Mouse (Mus musculus) neural tube, embryonic 15.5 days (tissue): ENCODE measurements around the gene Hs3st1. TPM values are rescaled to one million over a fixed set of nuclear protein-coding genes. Genes with fewer than 3 reads are reported as not detected.
A peak's percentile ranks its signal among the peaks of the same experiment; 100 is the strongest.

Source experiments
- ATAC-seq: fragments of 200-750 bp; cut with Nextera tagmentation; 2 replicates; pipeline ENCODE4 v1.8.0; 2017; ENCODE audit warnings: mild to moderate bottlenecking, moderate TSS enrichment, moderate library complexity; ENCODE audit not compliant: low FRiP score
- H3K27ac ChIP-seq: fragments of 300-500 bp; sonication (generic); replicated peaks from 2 replicates; pipeline ENCODE4 v1.5.1; 2015; ENCODE audit warnings: mild to moderate bottlenecking, inconsistent platforms
- H3K27me3 ChIP-seq: fragments of 300-500 bp; sonication (generic); replicated peaks from 2 replicates; pipeline ENCODE4 v1.6.1; 2015; ENCODE audit warnings: inconsistent platforms
- H3K36me3 ChIP-seq: fragments of 300-500 bp; sonication (generic); 2 replicates; pipeline ENCODE4 v1.6.1; 2015; ENCODE audit warnings: inconsistent platforms
- H3K4me1 ChIP-seq: fragments of 300-500 bp; sonication (generic); 2 replicates; pipeline ENCODE4 v1.6.1; 2015; ENCODE audit warnings: inconsistent platforms
- H3K4me2 ChIP-seq: fragments of 300-500 bp; sonication (generic); 2 replicates; pipeline ENCODE4 v1.6.1; 2015; ENCODE audit warnings: inconsistent platforms, mild to moderate bottlenecking, moderate library complexity
- H3K4me3 ChIP-seq: fragments of 300-500 bp; sonication (generic); replicated peaks from 2 replicates; pipeline ENCODE4 v1.5.1; 2015; ENCODE audit warnings: mild to moderate bottlenecking, inconsistent platforms
- H3K9ac ChIP-seq: fragments of 300-500 bp; sonication (generic); replicated peaks from 2 replicates; pipeline ENCODE4 v1.6.1; 2015; ENCODE audit warnings: mild to moderate bottlenecking, inconsistent platforms
- H3K9me3 ChIP-seq: fragments of 300-500 bp; sonication (generic); replicated peaks from 2 replicates; pipeline ENCODE4 v1.6.1; 2016; ENCODE audit warnings: inconsistent platforms
- WGBS: fragments of 180-500 bp; shearing (Covaris S2); methylation state at CpG from one replicate; pipeline ENCODE4 v1.1.7; 2015; ENCODE audit warnings: mixed read lengths; 5-methylcytosine and 5-hydroxymethylcytosine counted together
- polyA plus RNA-seq: library from polyadenylated mRNA; unstranded; fragments of >200 nt; fragmentation: Nextera tagmentation; extraction: Ambion mirVana; gene quantifications from 2 replicates; pipeline ENCODE4 v1.2.1, GENCODE M21; 2015

Hs3st1 gene
- polyA plus RNA-seq, 1 experiment from 2014 or later: 43.0 TPM

DNA sequence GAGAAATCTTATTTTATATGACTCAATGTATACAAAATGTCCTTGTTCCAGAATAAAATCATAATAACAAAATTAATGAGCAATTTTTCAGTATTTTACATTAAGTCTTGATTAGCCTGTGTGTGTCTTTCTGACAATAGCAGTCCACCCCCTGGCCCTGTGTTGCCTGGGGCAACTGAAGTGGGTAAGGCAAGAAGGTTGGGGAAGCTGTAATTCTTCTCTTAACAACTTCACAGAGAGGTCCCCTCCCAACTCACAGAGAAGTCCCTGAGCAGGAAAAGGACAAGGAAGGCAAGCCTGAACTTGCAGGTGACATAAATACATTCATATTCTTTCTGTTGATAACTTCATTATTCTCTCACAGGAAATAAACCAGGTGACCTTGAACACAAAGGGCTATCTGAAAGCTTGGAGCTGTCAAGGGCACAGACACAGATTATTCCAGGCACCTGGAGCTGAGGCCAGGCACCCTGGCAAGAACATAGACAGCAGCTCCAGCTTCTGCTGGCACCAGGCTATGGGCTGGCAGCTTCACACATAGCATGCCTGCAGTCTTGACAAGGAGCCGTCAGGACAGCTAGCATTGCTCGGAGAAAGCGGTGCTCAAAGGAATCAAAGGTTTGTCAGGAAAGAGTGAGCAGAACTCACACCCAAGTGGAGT, 134.9 kb downstream of the Hs3st1 start:
- WGBS: 66% methylated on average over 3 of the region's 3 CpGs
- Histone ChIP-seq H3K4me2 (no peak overlapping the region), H3K4me3 (no peak overlapping the region), H3K36me3 (no peaks in the 10 kb centered on the region), H3K9me3 (no peaks in the 10 kb centered on the region), H3K27me3 (no peaks in the 10 kb centered on the region), H3K27ac (no peak overlapping the region), H3K9ac (no peak overlapping the region), H3K4me1 (peaks cover 4% of the 10 kb centered on the region)
- ATAC-seq: no peak; the same call in 1 of the 2 replicates

DNA sequence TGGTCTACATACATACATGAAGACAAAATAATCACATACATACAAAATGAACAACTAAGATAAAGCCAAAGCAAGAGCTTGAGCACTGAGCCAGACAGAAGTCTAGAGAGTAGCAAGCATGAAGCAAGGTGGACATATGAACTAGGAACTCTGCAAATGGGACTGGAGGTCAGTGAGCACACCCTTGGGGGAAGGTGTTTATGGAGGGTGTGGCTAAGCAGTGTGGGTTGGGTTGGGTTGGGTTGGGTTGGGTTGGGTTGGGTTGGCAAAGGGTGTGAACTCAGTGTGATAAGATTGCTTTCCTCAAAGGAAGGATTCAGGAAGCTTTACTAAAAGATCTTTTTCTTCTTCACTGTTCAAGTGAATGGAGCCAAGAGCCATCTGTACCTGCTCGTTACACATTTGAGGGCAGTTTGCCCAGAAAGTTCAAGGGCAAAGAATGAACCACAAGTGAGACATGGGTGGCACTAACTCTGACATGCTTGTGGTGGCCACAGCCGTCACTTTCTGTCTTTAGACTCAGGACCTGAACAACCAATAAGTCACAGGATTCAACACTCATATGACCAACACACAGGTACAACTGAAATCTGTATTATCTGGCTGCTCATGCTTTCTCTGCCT, 137.8 kb downstream of the Hs3st1 start:
- WGBS: 82% methylated on average over 2 of the region's 2 CpGs
- H3K27me3 ChIP-seq: no peaks in the 10 kb centered on the region
- no peaks in the 10 kb centered on the region for H3K9me3 ChIP-seq
- no peak overlapping the region for H3K4me2 ChIP-seq
- H3K4me3 ChIP-seq: no peak overlapping the region
- no peak overlapping the region for H3K27ac ChIP-seq
- no peaks in the 10 kb centered on the region for H3K4me1 ChIP-seq
- no peak for ATAC-seq
- H3K36me3 ChIP-seq: peaks cover 9% of the 10 kb centered on the region
- H3K9ac ChIP-seq: no peak overlapping the region

DNA sequence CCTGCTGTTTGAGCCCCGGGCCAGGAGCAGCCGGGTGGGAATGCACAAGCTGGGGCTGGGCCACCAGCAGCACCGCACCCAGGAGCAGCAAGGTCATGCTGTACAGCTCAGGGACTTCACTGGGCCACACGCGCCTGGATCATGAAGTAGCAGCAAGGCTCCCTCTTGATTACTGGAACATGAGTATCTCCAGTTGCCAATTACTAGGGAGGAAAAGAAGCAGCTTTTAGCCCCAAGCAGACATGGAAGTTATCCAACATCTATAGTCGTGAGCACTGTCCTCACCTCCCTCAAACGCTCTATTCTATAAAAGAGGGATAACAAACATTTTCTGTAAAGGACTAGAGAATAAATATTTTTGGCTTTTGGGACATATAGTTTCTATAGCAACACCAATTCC, 140.1 kb downstream of the Hs3st1 start:
- no peak overlapping the region for H3K27ac ChIP-seq
- no peak overlapping the region for H3K9ac ChIP-seq
- H3K27me3 ChIP-seq: no peaks in the 10 kb centered on the region
- 88% methylated on average over 7 of the region's 7 CpGs for WGBS
- no peak overlapping the region for H3K4me2 ChIP-seq
- no peak for ATAC-seq
- H3K36me3 ChIP-seq: peaks cover 9% of the 10 kb centered on the region
- no peaks in the 10 kb centered on the region for H3K4me1 ChIP-seq
- no peaks in the 10 kb centered on the region for H3K9me3 ChIP-seq
- no peak overlapping the region for H3K4me3 ChIP-seq

DNA sequence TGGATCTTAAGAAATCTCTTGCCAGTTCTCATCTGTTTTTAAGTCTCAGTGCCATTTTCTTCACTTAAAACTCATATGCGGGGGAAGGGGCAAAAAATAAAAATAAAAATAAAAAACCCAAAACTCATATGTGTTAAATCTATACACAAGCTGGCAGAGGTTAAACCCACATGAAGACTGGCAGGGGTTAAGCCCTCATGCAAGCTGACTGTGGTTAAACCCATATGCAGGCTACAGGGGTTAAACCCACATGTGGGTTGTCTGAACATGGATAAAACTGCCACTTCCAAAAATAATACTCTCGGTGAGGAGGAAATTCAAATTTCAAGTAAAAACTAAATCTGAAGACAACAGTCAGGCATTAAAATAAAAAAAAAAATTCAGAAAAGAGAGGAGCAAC, 141.7 kb downstream of the Hs3st1 start:
- Histone ChIP-seq H3K9me3 (no peaks in the 10 kb centered on the region), H3K4me2 (no peak overlapping the region), H3K27ac (no peak overlapping the region), H3K27me3 (no peaks in the 10 kb centered on the region), H3K4me1 (no peaks in the 10 kb centered on the region), H3K4me3 (no peak overlapping the region), H3K9ac (no peak overlapping the region), H3K36me3 (peaks cover 9% of the 10 kb centered on the region)
- WGBS: 91% methylated on average over 2 of the region's 2 CpGs
- ATAC-seq: no peak

DNA sequence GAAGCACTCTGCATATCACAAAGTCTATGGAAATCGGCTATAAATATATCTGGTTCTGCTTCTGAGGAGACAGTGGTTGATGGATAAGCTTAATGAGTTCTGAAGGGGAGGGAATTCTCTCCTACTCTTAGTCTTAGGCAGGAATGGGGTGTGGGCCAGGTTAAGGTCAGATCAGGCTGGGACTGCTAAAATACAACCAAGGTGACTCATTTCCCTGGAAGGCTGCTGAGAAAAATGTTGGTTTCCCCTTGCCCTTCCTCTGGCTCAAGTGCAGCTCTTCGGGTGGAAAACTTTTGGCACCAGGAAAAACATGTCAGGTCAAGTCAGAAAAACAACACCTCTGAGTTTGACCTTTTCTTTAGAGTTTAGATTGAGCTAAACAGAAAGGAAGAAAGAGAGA, 143.0 kb downstream of the Hs3st1 start:
- Histone ChIP-seq H3K9ac (no peak overlapping the region), H3K36me3 (peaks cover 9% of the 10 kb centered on the region), H3K9me3 (no peaks in the 10 kb centered on the region), H3K4me2 (no peak overlapping the region), H3K27me3 (no peaks in the 10 kb centered on the region), H3K4me1 (no peaks in the 10 kb centered on the region), H3K4me3 (no peak overlapping the region), H3K27ac (no peak overlapping the region)
- no peak for ATAC-seq
- 84% methylated on average over 2 of the region's 2 CpGs for WGBS

DNA sequence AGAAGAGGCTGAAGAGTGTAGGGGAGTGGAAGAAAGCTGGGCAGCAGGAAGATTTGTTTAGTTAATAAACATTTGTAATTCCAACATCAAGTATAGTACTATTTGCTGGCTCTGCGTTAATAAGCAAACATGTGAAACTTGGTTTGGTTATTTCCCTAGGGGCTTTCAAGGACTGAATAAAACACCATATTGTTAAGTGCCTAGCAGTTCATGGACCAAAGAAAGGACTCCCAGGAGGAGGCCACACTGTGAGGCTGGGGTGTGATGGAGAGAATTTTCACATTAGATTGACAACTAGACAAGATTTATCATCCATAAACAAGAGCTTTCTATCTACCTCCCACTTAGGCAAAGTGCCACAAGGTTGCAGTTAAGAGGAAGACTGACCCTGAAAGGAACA, 147.0 kb downstream of the Hs3st1 start:
- 50% methylated on average over 1 of the region's 1 CpGs for WGBS
- peak; percentile 66; the same call in 1 of the 2 replicates for ATAC-seq
- H3K27me3 ChIP-seq: no peaks in the 10 kb centered on the region
- H3K4me2 ChIP-seq: no peak overlapping the region
- no peak overlapping the region for H3K4me3 ChIP-seq
- no peaks in the 10 kb centered on the region for H3K36me3 ChIP-seq
- no peaks in the 10 kb centered on the region for H3K4me1 ChIP-seq
- H3K27ac ChIP-seq: no peak overlapping the region
- H3K9ac ChIP-seq: no peak overlapping the region
- H3K9me3 ChIP-seq: no peaks in the 10 kb centered on the region

DNA sequence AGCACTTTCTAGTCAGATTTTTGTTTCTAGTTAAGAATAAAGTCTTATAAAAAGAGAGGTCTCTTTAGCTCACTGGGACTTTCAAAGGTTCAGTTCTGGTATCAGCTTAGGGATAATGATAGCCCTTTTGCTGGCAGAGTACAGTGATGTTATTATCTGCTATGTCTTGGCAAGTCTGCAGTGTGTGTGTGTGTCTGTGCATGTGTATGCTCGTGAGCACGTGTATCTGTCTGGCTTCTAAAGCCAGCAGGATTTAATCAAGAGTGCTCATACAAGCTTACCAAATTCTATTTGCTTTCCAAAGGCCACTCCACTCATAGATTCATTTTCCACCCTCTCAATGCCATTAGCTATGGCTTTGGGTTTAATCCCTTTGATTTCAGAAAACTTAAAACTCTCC, 160.5 kb downstream of the Hs3st1 start:
- Histone ChIP-seq H3K9ac (no peak overlapping the region), H3K27ac (no peak overlapping the region), H3K9me3 (no peaks in the 10 kb centered on the region), H3K4me3 (no peak overlapping the region), H3K27me3 (no peaks in the 10 kb centered on the region), H3K4me1 (no peaks in the 10 kb centered on the region), H3K4me2 (no peak overlapping the region), H3K36me3 (no peaks in the 10 kb centered on the region)
- 84% methylated on average over 2 of the region's 2 CpGs for WGBS
- no peak for ATAC-seq
